12 mouse cellular contexts compared by ENCODE assay signal in the genomic region with DNA sequence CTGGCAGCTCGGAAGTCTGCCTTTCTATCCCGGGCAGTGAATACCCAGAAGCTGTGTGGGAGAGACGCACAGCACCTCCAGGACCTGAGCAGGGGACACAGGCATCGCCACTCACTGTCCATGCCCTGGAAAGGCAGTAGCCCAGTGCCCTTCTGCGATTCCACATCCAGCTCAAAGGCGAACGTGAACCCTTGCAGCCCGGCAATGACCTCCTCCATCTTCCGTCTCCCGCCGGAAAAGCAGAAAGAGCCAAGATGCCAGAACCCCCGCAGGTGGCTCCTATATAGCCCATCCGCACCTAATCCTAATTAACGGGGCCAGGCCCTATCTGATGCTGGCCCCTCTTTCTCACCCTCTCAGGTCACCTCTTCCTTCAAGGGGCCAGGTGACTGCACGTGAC. TPM values are rescaled to one million over a fixed set of nuclear protein-coding genes. Genes with fewer than 3 reads are reported as not detected.
DNase-seq lines count a peak whose midpoint lies in the region; ATAC-seq and TF ChIP-seq lines count a peak whose summit lies in the region.
"Had no signal": no experiment of that assay in that cellular context is flagged by ENCODE, and none has a peak within 500 bp of the region (broad histone marks: within the 10 kb centered on the region; RNA-seq: fewer than 3 reads in every experiment).

No protein-coding gene starts in this region.

- peaks cover 7% of the 10 kb centered on the region; the same call in 1 of the 2 replicates for H3K4me1 ChIP-seq in heart, postnatal 0 days (ENCODE audit: control insufficient read depth, insufficient read depth)
- H3K4me1 ChIP-seq in E14TG2a.4 (replicated peaks; ENCODE audit: low read depth, low read length), result peaks cover 80% of the 10 kb centered on the region
- peaks cover 19% of the 10 kb centered on the region for H3K4me1 ChIP-seq in hindbrain, embryonic 15.5 days (replicated peaks)

- H3K36me3 ChIP-seq in heart, postnatal 0 days (replicated peaks; ENCODE audit: control insufficient read depth, insufficient read depth, low read length), result no peaks in the 10 kb centered on the region
- peaks cover 23% of the 10 kb centered on the region for H3K36me3 ChIP-seq in E14TG2a.4 (ENCODE audit: insufficient read depth, low read length)
- no peaks in the 10 kb centered on the region for H3K36me3 ChIP-seq in hindbrain, embryonic 15.5 days
- H3K36me3 ChIP-seq: G1E; liver, embryonic 13.5 days had no signal

- H3K9ac ChIP-seq in heart, postnatal 0 days (replicated peaks; ENCODE audit: low read depth, low read length), result no peak overlapping the region
- no peak overlapping the region for H3K9ac ChIP-seq in hindbrain, embryonic 15.5 days
- H3K9ac ChIP-seq: liver, embryonic 13.5 days had no signal

- DNase-seq in heart, postnatal 0 days (ENCODE audit: low spot score), result no peak
- no peak for DNase-seq in heart, adult 11 months
- DNase-seq in Muller cell, postnatal 12 days (ENCODE audit: inconsistent ontology term), result peak; percentile 6
- DNase-seq in thymus, postnatal 0 days (ENCODE audit: low spot score), result no peak
- no peak for DNase-seq in left cerebral cortex, adult 18-20 months (ENCODE audit: low spot score in 2 of 2)
- DNase-seq in right cerebral cortex, adult 18-20 months, result no peak
- DNase-seq: cerebellum, adult 8-10 months; liver, embryonic 13.5 days had no signal

- no peak overlapping the region for H3K27ac ChIP-seq in heart, postnatal 0 days (ENCODE audit: low read depth)
- H3K27ac ChIP-seq in hindbrain, embryonic 15.5 days (replicated peaks), result no peak overlapping the region
- H3K27ac ChIP-seq: liver, embryonic 13.5 days had no signal

- peak overlapping the region; percentile 11; the same call in 1 of the 2 replicates for H3K4me3 ChIP-seq in heart, postnatal 0 days (ENCODE audit: low read depth, low read length)
- H3K4me3 ChIP-seq in E14TG2a.4 (replicated peaks; ENCODE audit: low read length), result peak overlapping the region; percentile 82
- no peak overlapping the region for H3K4me3 ChIP-seq in hindbrain, embryonic 15.5 days
- H3K4me3 ChIP-seq: liver, embryonic 13.5 days had no signal

- peak overlapping the region; percentile 21; the same call in 1 of the 2 replicates for H3K4me2 ChIP-seq in heart, postnatal 0 days (ENCODE audit: low read depth, low read length)
- no peak overlapping the region for H3K4me2 ChIP-seq in hindbrain, embryonic 15.5 days
- H3K4me2 ChIP-seq: liver, embryonic 13.5 days had no signal

- WGBS in heart, postnatal 0 days, result 30% methylated on average over 15 of the region's 15 CpGs
- WGBS in hindbrain, embryonic 15.5 days, result 13% methylated on average over 15 of the region's 15 CpGs

- no peak for ATAC-seq in heart, postnatal 0 days (ENCODE audit: insufficient read depth, low read depth)
- 0 out of 2 replicates have a peak, but pooled peaks have one; percentile 7 for ATAC-seq in hindbrain, embryonic 15.5 days (ENCODE audit: low FRiP score, low read depth)

- no peak for TF ChIP-seq EP300 in heart, postnatal 0 days (IDR thresholded peaks at IDR 0.05; ENCODE audit: low read depth)

- no peak for TF ChIP-seq CTCF in heart, postnatal 0 days (IDR thresholded peaks at IDR 0.05; ENCODE audit: low read depth)
- no peak for TF ChIP-seq CTCF in E14TG2a.4 (conservative IDR thresholded peaks at IDR 0.05; ENCODE audit: low read length)

- no peaks in the 10 kb centered on the region for H3K9me3 ChIP-seq in heart, postnatal 0 days (replicated peaks; ENCODE audit: control insufficient read depth, low read length)
- H3K9me3 ChIP-seq in E14TG2a.4 (ENCODE audit: low read length), result no peaks in the 10 kb centered on the region
- H3K9me3 ChIP-seq in hindbrain, embryonic 15.5 days, result no peaks in the 10 kb centered on the region
- H3K9me3 ChIP-seq: G1E; liver, embryonic 13.5 days had no signal

- no peaks in the 10 kb centered on the region for H3K27me3 ChIP-seq in heart, postnatal 0 days (ENCODE audit: control insufficient read depth, insufficient read depth, low read length)
- no peaks in the 10 kb centered on the region for H3K27me3 ChIP-seq in E14TG2a.4 (ENCODE audit: insufficient read depth, low read length)
- no peaks in the 10 kb centered on the region for H3K27me3 ChIP-seq in hindbrain, embryonic 15.5 days

RNA-seq across cellular contexts. Expression of gene Cpsf4l, which starts 0.5 kb away (rescaled TPM):
- 1.3 TPM in 1 of 2 replicates, not detected in the other for total RNA-seq in heart, postnatal 0 days (2014; rRNA removed; ENCODE audit: low replicate concordance)
- 0.10 TPM in 1 of 2 replicates, not detected in the other for polyA plus RNA-seq in heart, postnatal 0 days (2015; fragmentation: Nextera tagmentation; extraction: Ambion mirVana)
- 0.29 and 0.49 TPM in 2 replicates for polyA plus RNA-seq in hindbrain, embryonic 15.5 days (2015; fragmentation: Nextera tagmentation; extraction: Ambion mirVana)
- polyA plus RNA-seq in thymus, postnatal 0 days (2015; fragmentation: Nextera tagmentation; extraction: Ambion mirVana), result 38.4 and 45.2 TPM in 2 replicates
- under 1 TPM in 1 of 2 experiments, not detected in 1; 0.35 TPM for total RNA-seq in left cerebral cortex, adult 18-20 months (2021)
- total RNA-seq: G1E; heart, adult 8-10 months had no signal
- polyA plus RNA-seq: G1E; liver, embryonic 13.5 days had no signal

RNA-seq across cellular contexts. Expression of gene D11Wsu47e, which starts 25.1 kb away (rescaled TPM):
- total RNA-seq in heart, postnatal 0 days (2014; rRNA removed; ENCODE audit: low replicate concordance), result 17.4 and 18.1 TPM in 2 replicates
- polyA plus RNA-seq in heart, postnatal 0 days (2015; fragmentation: Nextera tagmentation; extraction: Ambion mirVana), result 8.9 and 10.4 TPM in 2 replicates
- polyA plus RNA-seq in hindbrain, embryonic 15.5 days (2015; fragmentation: Nextera tagmentation; extraction: Ambion mirVana), result 23.5 and 24.2 TPM in 2 replicates
- polyA plus RNA-seq in thymus, postnatal 0 days (2015; fragmentation: Nextera tagmentation; extraction: Ambion mirVana), result 15.7 and 17.0 TPM in 2 replicates
- 10 to 100 TPM; 12.1 to 12.8 TPM for total RNA-seq in left cerebral cortex, adult 18-20 months (2021)

RNA-seq across cellular contexts. Expression of gene Fam104a, which starts 25.3 kb away (rescaled TPM):
- 23.3 and 25.2 TPM in 2 replicates for total RNA-seq in heart, postnatal 0 days (2014; rRNA removed; ENCODE audit: low replicate concordance)
- 32.7 and 33.6 TPM in 2 replicates for polyA plus RNA-seq in heart, postnatal 0 days (2015; fragmentation: Nextera tagmentation; extraction: Ambion mirVana)
- polyA plus RNA-seq in hindbrain, embryonic 15.5 days (2015; fragmentation: Nextera tagmentation; extraction: Ambion mirVana), result 41.4 and 43.8 TPM in 2 replicates
- 53.3 and 54.7 TPM in 2 replicates for polyA plus RNA-seq in thymus, postnatal 0 days (2015; fragmentation: Nextera tagmentation; extraction: Ambion mirVana)
- total RNA-seq in left cerebral cortex, adult 18-20 months (2021), result 10 to 100 TPM; 31.8 to 33.9 TPM

RNA-seq across cellular contexts. Expression of gene Cdc42ep4, which starts 42.4 kb away (rescaled TPM):
- total RNA-seq in heart, postnatal 0 days (2014; rRNA removed; ENCODE audit: low replicate concordance), result 33.5 and 39.8 TPM in 2 replicates
- polyA plus RNA-seq in heart, postnatal 0 days (2015; fragmentation: Nextera tagmentation; extraction: Ambion mirVana), result 11.8 and 12.0 TPM in 2 replicates
- polyA plus RNA-seq in hindbrain, embryonic 15.5 days (2015; fragmentation: Nextera tagmentation; extraction: Ambion mirVana), result 67.5 and 71.7 TPM in 2 replicates
- polyA plus RNA-seq in thymus, postnatal 0 days (2015; fragmentation: Nextera tagmentation; extraction: Ambion mirVana), result 37.0 and 38.7 TPM in 2 replicates
- total RNA-seq in left cerebral cortex, adult 18-20 months (2021), result 10 to 100 TPM; 26.6 to 28.8 TPM

RNA-seq across cellular contexts. Expression of gene Slc39a11, which starts 59.4 kb away (rescaled TPM):
- 16.3 and 19.1 TPM in 2 replicates for total RNA-seq in heart, postnatal 0 days (2014; rRNA removed; ENCODE audit: low replicate concordance)
- polyA plus RNA-seq in heart, postnatal 0 days (2015; fragmentation: Nextera tagmentation; extraction: Ambion mirVana), result 6.9 and 8.6 TPM in 2 replicates
- 34.2 and 35.0 TPM in 2 replicates for polyA plus RNA-seq in hindbrain, embryonic 15.5 days (2015; fragmentation: Nextera tagmentation; extraction: Ambion mirVana)
- 19.4 and 19.9 TPM in 2 replicates for polyA plus RNA-seq in thymus, postnatal 0 days (2015; fragmentation: Nextera tagmentation; extraction: Ambion mirVana)
- total RNA-seq in left cerebral cortex, adult 18-20 months (2021), result 10 to 100 TPM; 13.9 to 15.3 TPM

Comparison
In these comparisons a context has a peak if more than half of its experiments do, and no peak if none do; other contexts are left out.
1. RNA of gene Cpsf4l, which starts 0.5 kb away (polyA plus RNA-seq): 38.4 to 45.2 TPM in thymus, postnatal 0 days; 0.29 to 0.49 TPM in hindbrain, embryonic 15.5 days and 0.10 TPM in heart, postnatal 0 days; every median in the first group is over 10 times any median in the second.